Mouse (Mus musculus): ENCODE results near the gene Acad10. TPM values are rescaled to one million over a fixed set of nuclear protein-coding genes. Genes with fewer than 3 reads are reported as not detected.

Gene Acad10
- polyA plus RNA-seq (2014; fragmentation: Nextera tagmentation; extraction: Ambion mirVana), result 1.7 and 3.2 TPM in 2 replicates

GRCm38 (mm10) chr5:121660059-121660896 is at the start of gene Acad10, which contains the start of gene Brap:
Acad10 (minus strand) TSS chr5:121660514.
Brap (plus strand) TSS chr5:121660563.
- ATAC-seq (ENCODE audit: low FRiP score, low TSS enrichment), result peak; percentile 87
- Histone ChIP-seq H3K36me3 (ENCODE audit: control insufficient read depth, insufficient read depth, low read length) (peaks cover 27% of the 10 kb centered on the region), H3K4me1 (ENCODE audit: control insufficient read depth, insufficient read depth, low read length) (peaks cover 9% of the 10 kb centered on the region), H3K27ac (ENCODE audit: low read depth, low read length) (peak within 1 kb of the TSS; percentile 82), H3K9ac (ENCODE audit: low read depth, low read length) (peak within 1 kb of the TSS; percentile 91), H3K9me3 (ENCODE audit: control insufficient read depth, low read length) (no peaks in the 10 kb centered on the region), H3K4me3 (ENCODE audit: low read length) (peak within 1 kb of the TSS; percentile 97), H3K27me3 (ENCODE audit: control insufficient read depth, insufficient read depth, low read length) (no peaks in the 10 kb centered on the region), H3K4me2 (replicated peaks; ENCODE audit: low read depth, low read length) (peak within 1 kb of the TSS; percentile 73)
- 1% methylated on average over 76 of the region's 85 CpGs for WGBS

DNA sequence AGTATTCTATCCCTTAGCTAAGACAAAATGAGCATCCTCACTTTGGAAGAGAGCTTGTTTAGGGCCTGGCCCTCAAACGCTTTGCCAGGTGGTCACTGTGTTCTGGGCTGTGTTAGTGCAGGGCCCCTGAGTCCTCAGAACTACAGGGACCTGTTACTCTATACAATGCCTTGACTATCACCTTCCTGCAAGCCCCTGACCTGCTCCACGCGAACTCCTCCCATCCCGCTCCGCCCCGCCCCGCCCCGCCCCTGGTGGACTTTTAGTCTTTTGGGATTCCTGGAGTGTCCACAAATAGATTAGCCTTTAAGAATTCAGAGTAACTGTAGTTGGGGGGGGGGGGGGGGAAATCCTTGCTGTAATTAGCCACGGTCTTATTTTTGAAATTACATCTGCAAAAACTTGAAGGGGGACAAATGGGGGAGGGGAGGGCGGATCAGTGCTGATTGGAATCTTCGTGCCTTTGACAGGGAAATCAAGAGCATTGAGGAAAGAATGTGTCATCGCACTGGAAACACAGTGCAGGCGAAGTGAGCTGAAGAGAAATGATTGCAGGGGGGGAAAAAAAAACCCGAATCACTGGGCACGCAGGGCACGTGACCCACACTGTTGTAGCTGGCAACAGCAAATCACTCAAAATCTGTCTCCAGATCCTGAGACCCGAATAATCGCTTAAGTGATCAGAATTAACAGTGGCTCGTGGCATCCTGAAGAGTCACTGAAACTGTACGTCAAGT is 44.4 kb upstream of the Acad10 start:
- H3K4me1 ChIP-seq (ENCODE audit: control insufficient read depth, insufficient read depth, low read length), result no peaks in the 10 kb centered on the region
- no peaks in the 10 kb centered on the region for H3K36me3 ChIP-seq (ENCODE audit: control insufficient read depth, insufficient read depth, low read length)
- H3K27ac ChIP-seq (ENCODE audit: low read depth, low read length), result no peak overlapping the region
- 13% methylated on average over 20 of the region's 20 CpGs for WGBS
- ATAC-seq (ENCODE audit: low FRiP score, low TSS enrichment), result 0 out of 2 replicates have a peak, but pooled peaks have one; percentile 28
- H3K9ac ChIP-seq (ENCODE audit: low read depth, low read length), result no peak overlapping the region
- H3K4me3 ChIP-seq (ENCODE audit: low read length), result peak overlapping the region; percentile 17; the same call in 1 of the 2 replicates
- no peaks in the 10 kb centered on the region for H3K9me3 ChIP-seq (ENCODE audit: control insufficient read depth, low read length)
- H3K27me3 ChIP-seq (ENCODE audit: control insufficient read depth, insufficient read depth, low read length), result no peaks in the 10 kb centered on the region
- H3K4me2 ChIP-seq (replicated peaks; ENCODE audit: low read depth, low read length), result peak overlapping the region; percentile 37

GRCm38 (mm10) chr5:121703341-121703740 is 43.0 kb upstream of the Acad10 start:
- no peaks in the 10 kb centered on the region for H3K4me1 ChIP-seq (ENCODE audit: control insufficient read depth, insufficient read depth, low read length)
- H3K4me3 ChIP-seq (ENCODE audit: low read length), result no peak overlapping the region
- WGBS, result 72% methylated on average over 1 of the region's 1 CpGs
- no peaks in the 10 kb centered on the region for H3K27me3 ChIP-seq (ENCODE audit: control insufficient read depth, insufficient read depth, low read length)
- H3K4me2 ChIP-seq (replicated peaks; ENCODE audit: low read depth, low read length), result no peak overlapping the region
- no peaks in the 10 kb centered on the region for H3K9me3 ChIP-seq (ENCODE audit: control insufficient read depth, low read length)
- no peaks in the 10 kb centered on the region for H3K36me3 ChIP-seq (ENCODE audit: control insufficient read depth, insufficient read depth, low read length)
- no peak overlapping the region for H3K27ac ChIP-seq (ENCODE audit: low read depth, low read length)
- no peak overlapping the region for H3K9ac ChIP-seq (ENCODE audit: low read depth, low read length)
- ATAC-seq (ENCODE audit: low FRiP score, low TSS enrichment), result no peak

GRCm38 (mm10) chr5:121701111-121701769 is 40.9 kb upstream of the Acad10 start:
- Histone ChIP-seq H3K27ac (ENCODE audit: low read depth, low read length) (no peak overlapping the region), H3K4me1 (ENCODE audit: control insufficient read depth, insufficient read depth, low read length) (no peaks in the 10 kb centered on the region), H3K4me2 (replicated peaks; ENCODE audit: low read depth, low read length) (no peak overlapping the region), H3K9me3 (ENCODE audit: control insufficient read depth, low read length) (no peaks in the 10 kb centered on the region), H3K9ac (ENCODE audit: low read depth, low read length) (no peak overlapping the region), H3K4me3 (ENCODE audit: low read length) (no peak overlapping the region), H3K36me3 (ENCODE audit: control insufficient read depth, insufficient read depth, low read length) (no peaks in the 10 kb centered on the region), H3K27me3 (ENCODE audit: control insufficient read depth, insufficient read depth, low read length) (no peaks in the 10 kb centered on the region)
- ATAC-seq (ENCODE audit: low FRiP score, low TSS enrichment), result no peak
- 64% methylated on average over 8 of the region's 8 CpGs for WGBS

- WGBS, result 21% methylated on average over 11 of the region's 11 CpGs
- no peaks in the 10 kb centered on the region for H3K4me1 ChIP-seq (ENCODE audit: control insufficient read depth, insufficient read depth, low read length)
- H3K4me3 ChIP-seq (ENCODE audit: low read length), result no peak overlapping the region
- no peaks in the 10 kb centered on the region for H3K36me3 ChIP-seq (ENCODE audit: control insufficient read depth, insufficient read depth, low read length)
- no peaks in the 10 kb centered on the region for H3K27me3 ChIP-seq (ENCODE audit: control insufficient read depth, insufficient read depth, low read length)
- H3K4me2 ChIP-seq (replicated peaks; ENCODE audit: low read depth, low read length), result no peak overlapping the region
- H3K27ac ChIP-seq (ENCODE audit: low read depth, low read length), result no peak overlapping the region
- no peaks in the 10 kb centered on the region for H3K9me3 ChIP-seq (ENCODE audit: control insufficient read depth, low read length)
- H3K9ac ChIP-seq (ENCODE audit: low read depth, low read length), result no peak overlapping the region
- no peak for ATAC-seq (ENCODE audit: low FRiP score, low TSS enrichment)
Observed at GRCm38 (mm10) chr5:121700496-121700895, 40.2 kb upstream of the Acad10 start.

GRCm38 (mm10) chr5:121699891-121700290 is 39.6 kb upstream of the Acad10 start:
- no peaks in the 10 kb centered on the region for H3K27me3 ChIP-seq (ENCODE audit: control insufficient read depth, insufficient read depth, low read length)
- no peak overlapping the region for H3K9ac ChIP-seq (ENCODE audit: low read depth, low read length)
- no peaks in the 10 kb centered on the region for H3K4me1 ChIP-seq (ENCODE audit: control insufficient read depth, insufficient read depth, low read length)
- no peak overlapping the region for H3K4me3 ChIP-seq (ENCODE audit: low read length)
- H3K9me3 ChIP-seq (ENCODE audit: control insufficient read depth, low read length), result no peaks in the 10 kb centered on the region
- 42% methylated on average over 5 of the region's 5 CpGs for WGBS
- no peak overlapping the region for H3K4me2 ChIP-seq (replicated peaks; ENCODE audit: low read depth, low read length)
- no peak for ATAC-seq (ENCODE audit: low FRiP score, low TSS enrichment)
- no peaks in the 10 kb centered on the region for H3K36me3 ChIP-seq (ENCODE audit: control insufficient read depth, insufficient read depth, low read length)
- H3K27ac ChIP-seq (ENCODE audit: low read depth, low read length), result no peak overlapping the region

GRCm38 (mm10) chr5:121696761-121697160 is 36.4 kb upstream of the Acad10 start:
- H3K4me2 ChIP-seq (replicated peaks; ENCODE audit: low read depth, low read length), result no peak overlapping the region
- no peak overlapping the region for H3K4me3 ChIP-seq (ENCODE audit: low read length)
- no peak for ATAC-seq (ENCODE audit: low FRiP score, low TSS enrichment)
- no peaks in the 10 kb centered on the region for H3K36me3 ChIP-seq (ENCODE audit: control insufficient read depth, insufficient read depth, low read length)
- H3K4me1 ChIP-seq (ENCODE audit: control insufficient read depth, insufficient read depth, low read length), result no peaks in the 10 kb centered on the region
- H3K9ac ChIP-seq (ENCODE audit: low read depth, low read length), result no peak overlapping the region
- H3K27ac ChIP-seq (ENCODE audit: low read depth, low read length), result no peak overlapping the region
- 80% methylated on average over 6 of the region's 6 CpGs for WGBS
- no peaks in the 10 kb centered on the region for H3K27me3 ChIP-seq (ENCODE audit: control insufficient read depth, insufficient read depth, low read length)
- no peaks in the 10 kb centered on the region for H3K9me3 ChIP-seq (ENCODE audit: control insufficient read depth, low read length)

GRCm38 (mm10) chr5:121692897-121693296 is 32.6 kb upstream of the Acad10 start:
- no peak overlapping the region for H3K9ac ChIP-seq (ENCODE audit: low read depth, low read length)
- no peaks in the 10 kb centered on the region for H3K9me3 ChIP-seq (ENCODE audit: control insufficient read depth, low read length)
- no peak for ATAC-seq (ENCODE audit: low FRiP score, low TSS enrichment)
- no peaks in the 10 kb centered on the region for H3K27me3 ChIP-seq (ENCODE audit: control insufficient read depth, insufficient read depth, low read length)
- H3K36me3 ChIP-seq (ENCODE audit: control insufficient read depth, insufficient read depth, low read length), result no peaks in the 10 kb centered on the region
- H3K4me3 ChIP-seq (ENCODE audit: low read length), result no peak overlapping the region
- H3K4me1 ChIP-seq (ENCODE audit: control insufficient read depth, insufficient read depth, low read length), result no peaks in the 10 kb centered on the region
- no peak overlapping the region for H3K27ac ChIP-seq (ENCODE audit: low read depth, low read length)
- 84% methylated on average over 4 of the region's 4 CpGs for WGBS
- H3K4me2 ChIP-seq (replicated peaks; ENCODE audit: low read depth, low read length), result no peak overlapping the region

All from kidney, embryonic 14.5 days (tissue).